Mouse (Mus musculus): ENCODE results near the gene Mtch1. TPM values are rescaled to one million over a fixed set of nuclear protein-coding genes. Genes with fewer than 3 reads are reported as not detected.

Mtch1 gene
- polyA plus RNA-seq, 1 experiment from 2014 or later: 530 TPM

DNA sequence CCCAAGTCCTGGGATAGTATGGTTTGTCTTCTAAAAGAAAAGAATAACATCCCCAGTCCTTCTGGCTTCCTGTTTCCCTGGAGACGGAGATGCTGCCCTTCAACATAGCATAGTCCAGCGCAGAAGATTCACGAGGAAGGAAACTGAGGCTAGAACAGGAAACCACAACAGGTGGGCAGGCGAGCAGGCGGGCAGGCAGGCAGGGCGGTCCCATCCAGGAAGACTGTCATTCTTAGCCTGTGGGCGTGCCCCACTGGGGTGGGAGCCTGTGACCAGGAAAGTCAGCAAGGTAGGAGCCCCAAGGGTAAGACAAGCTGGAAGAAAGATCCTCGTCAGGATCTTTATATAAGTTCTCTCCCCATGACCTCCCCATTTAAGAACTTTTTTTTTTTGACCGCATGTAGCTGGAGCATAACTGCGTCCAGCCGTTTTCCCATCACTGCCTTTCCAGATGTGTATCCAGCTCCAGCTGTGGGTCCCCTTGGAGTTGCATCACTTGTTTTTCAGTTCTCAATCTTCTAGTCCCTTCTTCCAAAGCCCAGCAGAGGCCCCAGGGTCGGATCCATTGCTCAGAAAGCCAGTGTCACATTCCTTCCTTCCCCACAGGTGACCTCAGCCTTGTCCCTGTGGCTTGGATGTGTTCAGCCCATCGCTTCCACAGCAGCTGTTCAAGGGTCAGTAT lies 43.2 kb downstream of the Mtch1 start:
- no peaks in the 10 kb centered on the region for H3K9me3 ChIP-seq (ENCODE audit: control insufficient read depth, low read length)

DNA sequence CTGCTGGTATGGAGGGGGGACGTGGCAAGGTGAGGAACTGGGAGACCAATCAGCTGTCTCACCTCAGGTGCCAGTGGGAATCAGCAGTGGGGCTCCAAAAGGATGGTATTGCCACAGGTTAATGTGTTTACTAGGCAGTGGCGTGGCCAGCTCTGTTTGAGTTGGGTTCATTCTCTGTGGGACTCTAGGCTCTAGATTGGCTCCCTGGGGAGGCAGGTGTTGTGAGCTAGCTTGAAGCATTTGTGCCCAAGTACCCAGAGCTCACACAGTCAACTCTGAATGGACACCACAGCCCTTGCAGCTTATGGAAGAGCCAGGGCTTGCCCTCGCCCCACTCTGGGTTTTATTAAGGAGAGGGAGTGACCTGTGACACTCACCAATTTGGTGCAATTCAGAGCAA lies 43.9 kb downstream of the Mtch1 start:
- DNase-seq (ENCODE audit: low spot score) (no peak), ATAC-seq (ENCODE audit: low FRiP score) (no peak)
- Histone ChIP-seq H3K4me2 (replicated peaks) (no peak overlapping the region), H3K36me3 (replicated peaks; ENCODE audit: control insufficient read depth, insufficient read depth) (peaks cover 37% of the 10 kb centered on the region), H3K27me3 (ENCODE audit: control insufficient read depth, insufficient read depth, low read length) (no peaks in the 10 kb centered on the region), H3K4me3 (replicated peaks; ENCODE audit: low read length) (no peak overlapping the region), H3K9ac (no peak overlapping the region), H3K4me1 (replicated peaks; ENCODE audit: control insufficient read depth, insufficient read depth, low read length) (0 out of 2 replicates have a peak, but pooled peaks cover 9% of the 10 kb centered on the region), H3K27ac (no peak overlapping the region), H3K9me3 (ENCODE audit: control insufficient read depth, low read length) (no peaks in the 10 kb centered on the region)
- WGBS: 81% methylated on average over 3 of the region's 3 CpGs

More for the DNA sequence above, 43.2 kb downstream of the Mtch1 start:
- no peak overlapping the region for H3K4me3 ChIP-seq (replicated peaks; ENCODE audit: low read length)
- no peak overlapping the region for H3K27ac ChIP-seq
- WGBS: 68% methylated on average over 13 of the region's 13 CpGs
- ATAC-seq (ENCODE audit: low FRiP score) (no peak), DNase-seq (ENCODE audit: low spot score) (no peak)
- peaks cover 31% of the 10 kb centered on the region for H3K36me3 ChIP-seq (replicated peaks; ENCODE audit: control insufficient read depth, insufficient read depth)
- no peaks in the 10 kb centered on the region for H3K27me3 ChIP-seq (ENCODE audit: control insufficient read depth, insufficient read depth, low read length)
- 0 out of 2 replicates have a peak, but pooled peaks cover 9% of the 10 kb centered on the region for H3K4me1 ChIP-seq (replicated peaks; ENCODE audit: control insufficient read depth, insufficient read depth, low read length)
- no peak overlapping the region for H3K4me2 ChIP-seq (replicated peaks)
- H3K9ac ChIP-seq: no peak overlapping the region

DNA sequence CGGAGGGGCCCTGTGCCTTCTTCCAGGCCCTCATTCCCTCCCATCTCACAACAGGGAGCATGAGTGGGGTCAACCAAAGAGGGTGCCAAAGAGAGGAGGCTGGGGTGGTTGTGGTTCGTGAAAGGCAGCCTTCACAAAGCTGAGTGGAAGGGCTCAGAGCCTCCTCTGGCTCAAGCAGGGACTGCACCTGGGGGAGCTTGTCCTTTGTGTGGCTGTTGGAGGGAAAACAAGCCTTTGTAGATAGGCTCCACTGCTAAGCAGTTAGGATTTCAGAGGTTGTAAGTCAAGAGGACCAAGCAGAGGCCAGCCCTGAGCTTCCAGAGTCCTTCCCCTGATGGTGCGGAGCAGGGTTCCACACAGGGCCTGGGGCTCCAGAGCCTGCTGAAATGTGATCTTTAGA lies 44.6 kb downstream of the Mtch1 start:
- no peak for DNase-seq (ENCODE audit: low spot score)
- Histone ChIP-seq H3K9me3 (ENCODE audit: control insufficient read depth, low read length) (no peaks in the 10 kb centered on the region), H3K27me3 (ENCODE audit: control insufficient read depth, insufficient read depth, low read length) (no peaks in the 10 kb centered on the region)

DNA sequence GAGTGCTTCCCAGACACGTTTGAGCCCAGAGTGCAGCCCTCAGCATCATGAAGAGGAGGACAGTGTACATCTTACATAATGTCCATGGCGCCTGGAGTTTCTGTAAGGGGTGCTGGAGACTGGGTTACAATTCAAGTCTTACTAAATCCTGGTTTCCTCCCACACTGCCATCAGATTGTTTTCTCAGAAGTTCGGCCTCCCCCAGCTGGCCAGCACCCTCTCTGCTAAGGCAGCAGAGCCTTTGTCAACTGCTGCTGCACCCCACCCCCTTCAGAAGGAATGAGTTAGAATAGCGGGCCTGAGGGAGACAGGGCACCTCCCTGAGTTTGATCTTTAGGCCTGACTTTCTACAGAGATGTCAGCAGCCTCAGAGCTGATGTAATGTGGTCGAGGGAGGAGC lies 45.6 kb downstream of the Mtch1 start:
- DNase-seq (ENCODE audit: low spot score): no peak
- Histone ChIP-seq H3K9ac (no peak overlapping the region), H3K4me1 (replicated peaks; ENCODE audit: control insufficient read depth, insufficient read depth, low read length) (0 out of 2 replicates have a peak, but pooled peaks cover 9% of the 10 kb centered on the region), H3K27me3 (ENCODE audit: control insufficient read depth, insufficient read depth, low read length) (no peaks in the 10 kb centered on the region), H3K4me3 (replicated peaks; ENCODE audit: low read length) (no peak overlapping the region), H3K27ac (no peak overlapping the region), H3K36me3 (replicated peaks; ENCODE audit: control insufficient read depth, insufficient read depth) (peaks cover 49% of the 10 kb centered on the region), H3K9me3 (ENCODE audit: control insufficient read depth, low read length) (no peaks in the 10 kb centered on the region), H3K4me2 (replicated peaks) (no peak overlapping the region)
- 83% methylated on average over 5 of the region's 5 CpGs for WGBS
- no peak for ATAC-seq (ENCODE audit: low FRiP score)

More for the DNA sequence above, 44.6 kb downstream of the Mtch1 start:
- peaks cover 42% of the 10 kb centered on the region for H3K36me3 ChIP-seq (replicated peaks; ENCODE audit: control insufficient read depth, insufficient read depth)
- H3K27ac ChIP-seq: no peak overlapping the region
- 57% methylated on average over 3 of the region's 3 CpGs for WGBS
- no peak overlapping the region for H3K4me3 ChIP-seq (replicated peaks; ENCODE audit: low read length)
- 0 out of 2 replicates have a peak, but pooled peaks cover 9% of the 10 kb centered on the region for H3K4me1 ChIP-seq (replicated peaks; ENCODE audit: control insufficient read depth, insufficient read depth, low read length)
- no peak overlapping the region for H3K4me2 ChIP-seq (replicated peaks)
- no peak for ATAC-seq (ENCODE audit: low FRiP score)
- H3K9ac ChIP-seq: no peak overlapping the region

DNA sequence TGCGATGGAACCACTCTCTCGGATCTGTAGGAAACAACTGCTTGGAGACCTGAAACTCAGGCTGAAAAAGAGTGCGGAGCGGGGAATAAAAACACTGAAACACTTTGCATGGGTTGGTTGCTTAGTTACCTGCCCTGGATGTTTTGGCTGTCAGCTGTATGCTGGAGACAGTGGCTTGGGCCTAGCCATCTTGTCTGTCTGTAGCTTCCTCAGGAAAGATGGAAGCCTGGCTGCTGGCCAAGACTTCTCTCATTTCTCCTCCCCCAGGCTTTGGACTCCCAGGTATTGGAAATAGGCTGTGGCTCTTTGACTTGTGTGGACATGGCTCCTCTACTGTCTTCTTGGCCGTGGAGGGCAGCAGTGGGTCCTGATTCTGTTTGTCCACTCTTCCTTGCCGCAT lies 46.3 kb downstream of the Mtch1 start:
- WGBS: 92% methylated on average over 6 of the region's 6 CpGs
- no peak for ATAC-seq (ENCODE audit: low FRiP score)
- no peak overlapping the region for H3K4me2 ChIP-seq (replicated peaks)
- H3K27me3 ChIP-seq (ENCODE audit: control insufficient read depth, insufficient read depth, low read length): no peaks in the 10 kb centered on the region
- H3K9me3 ChIP-seq (ENCODE audit: control insufficient read depth, low read length): no peaks in the 10 kb centered on the region
- H3K9ac ChIP-seq: no peak overlapping the region
- no peak overlapping the region for H3K4me3 ChIP-seq (replicated peaks; ENCODE audit: low read length)
- no peak for DNase-seq (ENCODE audit: low spot score)
- H3K27ac ChIP-seq: no peak overlapping the region
- H3K36me3 ChIP-seq (replicated peaks; ENCODE audit: control insufficient read depth, insufficient read depth): peaks cover 55% of the 10 kb centered on the region
- H3K4me1 ChIP-seq (replicated peaks; ENCODE audit: control insufficient read depth, insufficient read depth, low read length): 0 out of 2 replicates have a peak, but pooled peaks cover 5% of the 10 kb centered on the region

DNA sequence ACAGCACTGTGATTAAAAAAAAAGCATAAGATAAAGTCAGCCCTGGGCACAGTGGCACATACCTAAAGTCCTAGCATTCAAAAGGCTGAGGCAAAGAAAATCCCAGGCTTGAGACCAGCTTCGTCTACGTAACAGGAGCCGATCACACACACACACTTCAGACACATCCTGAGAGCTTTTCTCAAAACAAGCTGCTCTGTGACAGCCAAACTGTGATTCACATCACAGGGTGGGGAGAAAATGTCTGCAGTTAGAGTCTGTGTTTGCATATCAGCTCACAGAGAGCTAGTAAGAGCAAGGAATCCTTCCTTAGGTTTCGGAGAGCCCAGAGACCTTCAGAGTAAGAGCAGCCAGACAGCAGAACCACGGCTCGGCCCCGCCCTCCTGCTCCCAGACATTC lies 46.8 kb downstream of the Mtch1 start:
- Histone ChIP-seq H3K9ac (no peak overlapping the region), H3K4me3 (replicated peaks; ENCODE audit: low read length) (no peak overlapping the region), H3K27me3 (ENCODE audit: control insufficient read depth, insufficient read depth, low read length) (no peaks in the 10 kb centered on the region), H3K4me2 (replicated peaks) (no peak overlapping the region), H3K36me3 (replicated peaks; ENCODE audit: control insufficient read depth, insufficient read depth) (peaks cover 60% of the 10 kb centered on the region), H3K4me1 (replicated peaks; ENCODE audit: control insufficient read depth, insufficient read depth, low read length) (0 out of 2 replicates have a peak, but pooled peaks cover 5% of the 10 kb centered on the region), H3K9me3 (ENCODE audit: control insufficient read depth, low read length) (no peaks in the 10 kb centered on the region), H3K27ac (no peak overlapping the region)
- ATAC-seq (ENCODE audit: low FRiP score) (no peak), DNase-seq (ENCODE audit: low spot score) (no peak)
- WGBS: 91% methylated on average over 7 of the region's 7 CpGs

DNA sequence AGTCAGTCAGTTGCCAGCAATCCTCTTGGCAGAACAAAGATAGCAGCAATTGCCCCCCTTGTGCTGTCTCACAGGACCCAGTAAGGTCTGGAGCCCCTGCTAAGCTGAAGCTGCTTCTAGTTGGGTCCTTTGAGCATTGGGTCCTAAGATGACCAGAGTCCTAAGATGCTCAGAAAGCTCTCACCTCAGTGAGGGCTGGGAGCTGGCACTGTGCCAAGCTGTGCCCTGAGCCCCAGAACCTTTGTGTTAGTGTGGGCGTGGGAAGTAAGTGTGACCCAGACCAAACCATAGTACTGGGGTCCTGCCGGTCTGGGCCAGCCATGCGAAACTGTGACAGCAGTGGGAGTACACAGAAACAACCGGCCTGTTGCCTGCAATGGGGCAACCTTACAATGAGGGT lies 48.5 kb downstream of the Mtch1 start:
- no peak overlapping the region for H3K4me2 ChIP-seq (replicated peaks)
- no peak for ATAC-seq (ENCODE audit: low FRiP score)
- H3K9ac ChIP-seq: no peak overlapping the region
- H3K4me1 ChIP-seq (replicated peaks; ENCODE audit: control insufficient read depth, insufficient read depth, low read length): no peaks in the 10 kb centered on the region
- H3K27me3 ChIP-seq (ENCODE audit: control insufficient read depth, insufficient read depth, low read length): no peaks in the 10 kb centered on the region
- H3K36me3 ChIP-seq (replicated peaks; ENCODE audit: control insufficient read depth, insufficient read depth): peaks cover 76% of the 10 kb centered on the region
- H3K4me3 ChIP-seq (replicated peaks; ENCODE audit: low read length): no peak overlapping the region
- H3K9me3 ChIP-seq (ENCODE audit: control insufficient read depth, low read length): no peaks in the 10 kb centered on the region
- no peak overlapping the region for H3K27ac ChIP-seq
- WGBS: 76% methylated on average over 4 of the region's 4 CpGs
- DNase-seq (ENCODE audit: low spot score): no peak

DNA sequence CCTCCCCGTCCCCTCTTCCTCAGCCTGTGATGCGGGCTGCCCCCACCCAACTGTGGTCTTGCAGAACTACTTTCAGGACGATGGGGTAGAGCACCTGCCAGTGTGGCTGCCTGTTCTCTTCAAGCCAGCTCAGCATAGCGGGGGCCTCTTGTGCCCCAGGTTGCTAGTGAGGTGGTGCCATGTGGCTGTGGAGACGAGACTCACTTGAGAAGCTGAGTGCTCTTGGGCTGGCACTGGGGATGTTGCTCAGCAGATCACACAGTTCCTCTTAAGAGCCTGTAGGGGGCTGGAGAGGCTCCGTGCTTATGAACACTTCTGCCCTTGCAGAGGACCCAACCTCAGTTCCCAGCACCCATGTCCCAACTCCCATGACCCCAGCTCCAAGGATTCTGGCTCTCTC lies 49.9 kb downstream of the Mtch1 start:
- H3K27me3 ChIP-seq (ENCODE audit: control insufficient read depth, insufficient read depth, low read length): no peaks in the 10 kb centered on the region
- peaks cover 88% of the 10 kb centered on the region for H3K36me3 ChIP-seq (replicated peaks; ENCODE audit: control insufficient read depth, insufficient read depth)
- no peak overlapping the region for H3K4me3 ChIP-seq (replicated peaks; ENCODE audit: low read length)
- no peak for ATAC-seq (ENCODE audit: low FRiP score)
- 87% methylated on average over 6 of the region's 6 CpGs for WGBS
- H3K27ac ChIP-seq: no peak overlapping the region
- no peak overlapping the region for H3K9ac ChIP-seq
- DNase-seq (ENCODE audit: low spot score): no peak
- H3K9me3 ChIP-seq (ENCODE audit: control insufficient read depth, low read length): no peaks in the 10 kb centered on the region
- no peaks in the 10 kb centered on the region for H3K4me1 ChIP-seq (replicated peaks; ENCODE audit: control insufficient read depth, insufficient read depth, low read length)
- no peak overlapping the region for H3K4me2 ChIP-seq (replicated peaks)

DNA sequence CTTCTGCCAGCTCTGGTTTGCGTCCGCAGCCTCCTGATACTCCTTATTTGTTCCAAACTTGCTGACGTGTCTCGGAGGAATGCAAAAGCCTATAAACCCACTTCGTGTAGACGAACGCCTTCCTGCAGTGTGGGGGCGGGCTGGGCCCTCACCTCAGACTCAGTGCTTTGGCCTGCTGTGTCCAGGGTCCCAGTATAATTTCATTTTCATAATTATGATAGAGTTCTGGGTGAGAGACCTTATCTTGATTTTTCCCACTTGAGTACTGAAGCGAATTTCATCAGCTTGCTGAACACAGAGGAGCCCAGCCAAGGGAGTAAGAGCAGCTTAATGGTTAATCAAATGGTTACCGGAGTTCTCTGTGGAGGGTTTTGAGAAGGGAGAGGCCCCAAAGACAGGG lies 50.4 kb downstream of the Mtch1 start:
- Histone ChIP-seq H3K36me3 (replicated peaks; ENCODE audit: control insufficient read depth, insufficient read depth) (peaks cover 88% of the 10 kb centered on the region), H3K4me2 (replicated peaks) (no peak overlapping the region), H3K4me1 (replicated peaks; ENCODE audit: control insufficient read depth, insufficient read depth, low read length) (no peaks in the 10 kb centered on the region), H3K27me3 (ENCODE audit: control insufficient read depth, insufficient read depth, low read length) (no peaks in the 10 kb centered on the region), H3K9me3 (ENCODE audit: control insufficient read depth, low read length) (no peaks in the 10 kb centered on the region), H3K9ac (no peak overlapping the region), H3K4me3 (replicated peaks; ENCODE audit: low read length) (no peak overlapping the region), H3K27ac (no peak overlapping the region)
- WGBS: 81% methylated on average over 10 of the region's 10 CpGs
- no peak for DNase-seq (ENCODE audit: low spot score)
- ATAC-seq (ENCODE audit: low FRiP score): no peak

DNA sequence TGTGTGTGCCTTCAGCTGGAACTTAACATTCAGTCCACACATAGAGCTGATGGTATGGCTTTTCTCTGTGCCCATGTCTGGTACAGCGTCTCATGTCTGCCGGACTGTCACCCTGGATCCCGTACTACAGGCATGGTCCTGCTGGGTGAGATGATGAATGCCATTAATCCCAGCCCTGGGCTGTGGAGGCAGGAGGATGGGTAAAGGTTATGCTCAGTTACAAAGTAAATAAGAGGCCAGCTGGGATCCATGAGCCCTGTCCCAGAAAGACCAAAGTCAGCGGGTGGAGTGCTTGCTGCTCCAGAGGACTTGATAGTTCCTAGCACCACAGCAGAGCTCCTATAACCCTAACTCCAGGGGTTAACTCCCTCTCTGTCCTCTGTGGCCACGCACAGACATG lies 51.9 kb downstream of the Mtch1 start:
- DNase-seq (ENCODE audit: low spot score) (no peak), ATAC-seq (ENCODE audit: low FRiP score) (no peak)
- Histone ChIP-seq H3K36me3 (replicated peaks; ENCODE audit: control insufficient read depth, insufficient read depth) (peaks cover 78% of the 10 kb centered on the region), H3K27me3 (ENCODE audit: control insufficient read depth, insufficient read depth, low read length) (no peaks in the 10 kb centered on the region), H3K4me1 (replicated peaks; ENCODE audit: control insufficient read depth, insufficient read depth, low read length) (no peaks in the 10 kb centered on the region), H3K27ac (no peak overlapping the region), H3K4me2 (replicated peaks) (no peak overlapping the region), H3K9ac (no peak overlapping the region), H3K9me3 (ENCODE audit: control insufficient read depth, low read length) (no peaks in the 10 kb centered on the region), H3K4me3 (replicated peaks; ENCODE audit: low read length) (no peak overlapping the region)
- 79% methylated on average over 5 of the region's 5 CpGs for WGBS
